Mouse (Mus musculus): ENCODE data around the gene Pdss2.

DNA sequence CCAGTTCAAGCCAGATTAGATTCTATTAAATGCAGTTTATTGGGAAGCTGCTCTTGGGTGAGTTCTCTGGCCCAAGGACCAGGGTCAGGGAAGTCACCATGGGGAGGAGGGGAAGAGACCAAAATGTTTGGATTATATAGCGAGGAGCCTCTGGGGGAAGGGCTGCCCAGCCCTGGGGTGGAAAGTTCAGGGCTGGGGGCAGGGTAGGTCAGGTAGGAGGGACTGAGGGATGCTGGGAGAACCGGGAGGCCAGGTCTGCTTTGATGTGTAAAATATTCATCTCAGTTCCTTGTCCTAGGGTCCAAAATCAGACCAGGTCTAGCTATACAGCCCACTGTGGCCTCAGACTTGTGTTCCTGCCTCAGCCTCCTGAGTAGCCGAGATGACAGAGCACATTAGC, 241.9 kb downstream of the Pdss2 start:
- TF ChIP-seq CTCF (conservative IDR thresholded peaks at IDR 0.05; ENCODE audit: low read length) (no peak), NANOG (IDR thresholded peaks at IDR 0.05; ENCODE audit: borderline replicate concordance, low read length) (no peak)

Data from E14TG2a.4 (cell line).